Mouse (Mus musculus): Measurements from ENCODE around the gene Cpa2. TPM values are rescaled to one million over a fixed set of nuclear protein-coding genes. Genes with fewer than 3 reads are reported as not detected.

The Cpa2 gene
- polyA plus RNA-seq, 1 experiment, result not detected

DNA sequence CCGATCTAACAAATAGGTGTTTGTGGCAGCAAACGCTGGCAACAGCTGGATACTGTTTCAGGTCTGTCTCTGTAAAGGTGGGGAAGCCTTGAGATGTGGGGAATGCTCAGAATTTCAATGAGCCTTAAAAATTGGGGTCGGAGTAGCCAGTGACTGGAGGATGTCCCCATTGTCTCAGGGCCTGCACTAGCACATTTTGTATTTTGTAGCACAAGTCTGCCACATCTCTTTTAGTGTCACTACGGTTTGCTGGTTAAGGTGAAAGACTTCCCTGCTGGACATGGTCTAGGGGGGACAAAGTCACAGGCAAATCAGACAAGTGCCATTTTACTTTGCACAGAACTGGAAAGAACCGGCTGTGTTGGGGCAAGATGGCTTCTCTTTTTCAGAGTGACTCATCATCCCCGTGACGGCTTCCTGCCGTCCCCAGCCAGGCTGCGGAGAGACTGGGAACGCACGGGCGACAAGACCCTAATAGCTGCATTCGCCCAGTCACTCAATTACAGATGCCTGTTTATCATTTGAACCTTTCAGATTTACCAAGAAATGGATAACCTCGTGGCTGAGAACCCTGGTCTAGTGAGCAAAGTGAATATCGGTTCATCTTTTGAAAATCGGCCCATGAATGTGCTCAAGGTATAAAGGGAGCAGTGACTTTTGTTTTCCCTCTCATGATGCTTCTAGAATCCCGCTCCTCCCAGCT, 5.3 kb downstream of the Cpa2 start:
- H3K4me1 ChIP-seq (ENCODE audit: control insufficient read depth), result no peaks in the 10 kb centered on the region
- no peaks in the 10 kb centered on the region for H3K9me3 ChIP-seq (ENCODE audit: control insufficient read depth, low read length)
- peaks cover 92% of the 10 kb centered on the region for H3K27me3 ChIP-seq (ENCODE audit: control insufficient read depth)
- no peak overlapping the region for H3K4me3 ChIP-seq (replicated peaks)
- H3K36me3 ChIP-seq (ENCODE audit: control insufficient read depth), result no peaks in the 10 kb centered on the region
- no peak for TF ChIP-seq GATA1 (IDR thresholded peaks at IDR 0.05; ENCODE audit: low read length)
- TF ChIP-seq TAL1 (IDR thresholded peaks at IDR 0.05; ENCODE audit: low read length), result no peak

DNA sequence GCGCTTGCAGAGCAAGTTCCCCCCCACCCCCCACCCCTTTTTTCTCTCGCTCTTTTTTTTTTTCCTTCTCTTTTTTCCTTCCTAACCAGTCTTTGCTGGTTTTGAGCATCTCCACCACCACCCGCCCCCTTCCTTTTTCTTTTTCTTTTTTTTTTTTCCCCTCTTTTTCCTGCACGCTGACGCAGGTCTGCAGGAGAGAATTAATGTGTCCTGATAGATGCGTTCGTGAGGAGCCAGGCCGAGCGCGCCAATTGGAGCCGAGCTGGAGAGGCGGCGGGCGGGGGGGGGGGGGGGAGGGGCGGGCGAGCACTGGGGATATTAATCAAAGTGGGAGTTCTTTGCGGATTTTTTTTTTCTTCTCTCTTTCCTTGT, 5.9 kb downstream of the Cpa2 start:
- no peaks in the 10 kb centered on the region for H3K9me3 ChIP-seq (ENCODE audit: control insufficient read depth, low read length)
- no peaks in the 10 kb centered on the region for H3K36me3 ChIP-seq (ENCODE audit: control insufficient read depth)
- no peak overlapping the region for H3K4me3 ChIP-seq (replicated peaks)
- H3K4me1 ChIP-seq (ENCODE audit: control insufficient read depth), result no peaks in the 10 kb centered on the region
- TF ChIP-seq TAL1 (IDR thresholded peaks at IDR 0.05; ENCODE audit: low read length), result no peak
- no peak for TF ChIP-seq GATA1 (IDR thresholded peaks at IDR 0.05; ENCODE audit: low read length)
- H3K27me3 ChIP-seq (ENCODE audit: control insufficient read depth), result peaks cover 95% of the 10 kb centered on the region

DNA sequence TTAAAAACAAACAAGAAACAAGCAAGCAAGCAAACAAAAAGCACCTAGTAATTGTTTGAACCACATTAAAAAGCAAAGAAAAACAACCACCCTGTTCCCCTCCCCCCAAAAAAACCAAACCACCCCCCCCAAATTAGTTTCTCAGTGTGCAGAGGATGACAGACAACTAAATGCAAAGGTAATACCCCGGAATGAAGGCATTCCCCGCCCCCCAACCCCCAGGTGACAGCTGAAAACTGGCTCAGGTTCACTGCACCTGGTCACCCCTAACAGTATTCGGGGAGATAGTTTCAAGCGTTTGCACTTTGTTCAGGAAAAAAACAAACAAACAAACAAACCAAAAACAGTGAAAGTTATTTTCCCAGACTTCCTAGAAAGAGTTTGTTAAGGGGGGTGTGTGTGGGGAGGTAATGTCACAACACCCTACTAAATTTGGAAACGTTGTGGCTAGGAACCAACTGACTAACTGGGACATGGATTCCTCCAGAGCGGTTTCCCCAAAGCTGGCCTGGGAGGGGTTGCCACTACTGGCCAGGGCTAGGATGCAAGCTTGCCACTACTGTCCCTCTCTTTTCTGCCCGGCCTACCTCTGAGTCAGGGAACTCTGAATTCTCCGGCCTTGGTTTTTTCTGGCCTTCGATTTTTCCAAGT, 6.4 kb downstream of the Cpa2 start:
- no peak overlapping the region for H3K4me3 ChIP-seq (replicated peaks)
- H3K9me3 ChIP-seq (ENCODE audit: control insufficient read depth, low read length), result no peaks in the 10 kb centered on the region
- no peak for TF ChIP-seq TAL1 (IDR thresholded peaks at IDR 0.05; ENCODE audit: low read length)
- H3K4me1 ChIP-seq (ENCODE audit: control insufficient read depth), result no peaks in the 10 kb centered on the region
- H3K36me3 ChIP-seq (ENCODE audit: control insufficient read depth), result no peaks in the 10 kb centered on the region
- H3K27me3 ChIP-seq (ENCODE audit: control insufficient read depth), result peaks cover 93% of the 10 kb centered on the region

DNA sequence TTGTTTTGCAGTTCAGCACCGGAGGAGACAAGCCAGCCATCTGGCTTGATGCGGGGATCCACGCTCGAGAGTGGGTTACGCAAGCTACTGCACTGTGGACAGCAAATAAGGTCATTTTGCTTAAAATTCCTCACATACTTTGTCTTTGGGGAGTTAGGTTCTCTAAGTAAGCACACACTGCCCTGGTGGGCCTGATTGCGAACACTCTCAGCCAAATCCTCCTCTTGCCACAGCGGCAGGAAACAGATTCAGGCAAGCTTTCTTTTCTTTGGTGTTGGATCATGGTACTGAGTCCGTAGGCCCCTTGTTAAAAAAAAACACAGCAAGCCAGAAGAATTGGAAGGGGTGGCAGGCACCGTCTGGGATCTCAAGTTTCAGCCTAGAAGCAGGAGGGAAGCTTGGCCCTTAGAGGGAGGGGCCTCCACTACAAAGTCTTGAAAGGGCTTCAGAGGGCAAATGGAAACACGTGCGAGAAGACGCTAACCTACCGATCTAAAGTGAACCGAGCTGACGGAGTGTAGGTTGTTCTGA, 7.9 kb downstream of the Cpa2 start:
- Histone ChIP-seq H3K4me3 (replicated peaks) (no peak overlapping the region), H3K9me3 (ENCODE audit: control insufficient read depth, low read length) (no peaks in the 10 kb centered on the region), H3K4me1 (ENCODE audit: control insufficient read depth) (no peaks in the 10 kb centered on the region), H3K36me3 (ENCODE audit: control insufficient read depth) (no peaks in the 10 kb centered on the region), H3K27me3 (ENCODE audit: control insufficient read depth) (peaks cover 78% of the 10 kb centered on the region)
- no peak for TF ChIP-seq TAL1 (IDR thresholded peaks at IDR 0.05; ENCODE audit: low read length)
- TF ChIP-seq GATA1 (IDR thresholded peaks at IDR 0.05; ENCODE audit: low read length), result no peak

GRCm38 (mm10) chr6:30550496-30551192, 9.3 kb downstream of the Cpa2 start:
- peaks cover 66% of the 10 kb centered on the region for H3K27me3 ChIP-seq (ENCODE audit: control insufficient read depth)

GRCm38 (mm10) chr6:30551193-30551515, 9.8 kb downstream of the Cpa2 start:
- peaks cover 62% of the 10 kb centered on the region for H3K27me3 ChIP-seq (ENCODE audit: control insufficient read depth)
- no peak overlapping the region for H3K4me3 ChIP-seq (replicated peaks)
- no peaks in the 10 kb centered on the region for H3K36me3 ChIP-seq (ENCODE audit: control insufficient read depth)
- no peak for TF ChIP-seq GATA1 (IDR thresholded peaks at IDR 0.05; ENCODE audit: low read length)
- TF ChIP-seq TAL1 (IDR thresholded peaks at IDR 0.05; ENCODE audit: low read length), result no peak
- no peaks in the 10 kb centered on the region for H3K4me1 ChIP-seq (ENCODE audit: control insufficient read depth)
- H3K9me3 ChIP-seq (ENCODE audit: control insufficient read depth, low read length), result no peaks in the 10 kb centered on the region

More at GRCm38 (mm10) chr6:30550496-30551192, 9.3 kb downstream of the Cpa2 start:
- H3K4me3 ChIP-seq (replicated peaks), result no peak overlapping the region
- H3K9me3 ChIP-seq (ENCODE audit: control insufficient read depth, low read length), result no peaks in the 10 kb centered on the region
- no peak for TF ChIP-seq GATA1 (IDR thresholded peaks at IDR 0.05; ENCODE audit: low read length)
- no peak for TF ChIP-seq TAL1 (IDR thresholded peaks at IDR 0.05; ENCODE audit: low read length)
- H3K36me3 ChIP-seq (ENCODE audit: control insufficient read depth), result no peaks in the 10 kb centered on the region
- no peaks in the 10 kb centered on the region for H3K4me1 ChIP-seq (ENCODE audit: control insufficient read depth)

GRCm38 (mm10) chr6:30551644-30552580, 10.5 kb downstream of the Cpa2 start:
- H3K27me3 ChIP-seq (ENCODE audit: control insufficient read depth), result peaks cover 55% of the 10 kb centered on the region
- no peaks in the 10 kb centered on the region for H3K9me3 ChIP-seq (ENCODE audit: control insufficient read depth, low read length)
- no peaks in the 10 kb centered on the region for H3K4me1 ChIP-seq (ENCODE audit: control insufficient read depth)
- no peak overlapping the region for H3K4me3 ChIP-seq (replicated peaks)
- no peaks in the 10 kb centered on the region for H3K36me3 ChIP-seq (ENCODE audit: control insufficient read depth)
- TF ChIP-seq GATA1 (IDR thresholded peaks at IDR 0.05; ENCODE audit: low read length), result no peak
- TF ChIP-seq TAL1 (IDR thresholded peaks at IDR 0.05; ENCODE audit: low read length), result no peak

GRCm38 (mm10) chr6:30552628-30553027, 11.2 kb downstream of the Cpa2 start:
- Histone ChIP-seq H3K4me1 (ENCODE audit: control insufficient read depth) (no peaks in the 10 kb centered on the region), H3K4me3 (replicated peaks) (no peak overlapping the region), H3K36me3 (ENCODE audit: control insufficient read depth) (no peaks in the 10 kb centered on the region), H3K9me3 (ENCODE audit: control insufficient read depth, low read length) (no peaks in the 10 kb centered on the region), H3K27me3 (ENCODE audit: control insufficient read depth) (peaks cover 49% of the 10 kb centered on the region)
- TF ChIP-seq TAL1 (IDR thresholded peaks at IDR 0.05; ENCODE audit: low read length) (no peak), GATA1 (IDR thresholded peaks at IDR 0.05; ENCODE audit: low read length) (no peak)

Data from erythroblast, embryonic 14.5 days (primary cell).